Mouse (Mus musculus) MEL (cell line): ENCODE measurements around the gene Auts2.

Experiments
- CTCF ChIP-seq, 3 experiments: IDR thresholded peaks in 2 of 3; conservative IDR thresholded peaks in 1 of 3; 2 replicates each; pipeline ENCODE4 v1.5.1; 2011 to 2012; ENCODE audit warnings: low read length in 3 of 3, low read depth in 2 of 3, mild to moderate bottlenecking in 2 of 3, improper control_type of control experiment in 1 of 3, inconsistent platforms in 1 of 3, mixed read lengths in 1 of 3, moderate library complexity in 1 of 3; ENCODE audit not compliant: control insufficient read depth in 1 of 3, insufficient read depth in 1 of 3, poor library complexity in 1 of 3, severe bottlenecking in 1 of 3
- EP300 ChIP-seq, 2 experiments: IDR thresholded peaks; 2 replicates each; pipeline ENCODE4 v1.6.1; 2011; ENCODE audit warnings: improper control_type of control experiment in 2 of 2, low read length in 2 of 2, low read depth in 1 of 2, mild to moderate bottlenecking in 1 of 2
- ETS1 ChIP-seq: IDR thresholded peaks from 2 replicates; pipeline ENCODE4 v1.6.1; 2012; ENCODE audit warnings: low read depth, mild to moderate bottlenecking, inconsistent platforms, low read length, improper control_type of control experiment, moderate library complexity
- MAFK ChIP-seq: IDR thresholded peaks from 2 replicates; pipeline ENCODE4 v1.6.1; 2011; ENCODE audit warnings: low read depth, mild to moderate bottlenecking, low read length, improper control_type of control experiment, borderline replicate concordance
- POLR2A ChIP-seq, 2 experiments: IDR thresholded peaks; 2 replicates each; pipeline ENCODE4 v1.6.1; 2011 to 2012; ENCODE audit warnings: low read length in 2 of 2, mild to moderate bottlenecking in 2 of 2, control low read depth in 1 of 2, improper control_type of control experiment in 1 of 2, low read depth in 1 of 2, moderate library complexity in 1 of 2; ENCODE audit not compliant: control insufficient read depth in 1 of 2, insufficient read depth in 1 of 2, poor library complexity in 1 of 2
- POLR2AphosphoS2 ChIP-seq: IDR thresholded peaks from 2 replicates; pipeline ENCODE4 v1.6.1; 2011; ENCODE audit warnings: low read length, improper control_type of control experiment
- ZNF384 ChIP-seq: IDR thresholded peaks from 2 replicates; pipeline ENCODE4 v1.6.1; 2012; ENCODE audit warnings: low read depth, mild to moderate bottlenecking, inconsistent platforms, low read length, improper control_type of control experiment

DNA sequence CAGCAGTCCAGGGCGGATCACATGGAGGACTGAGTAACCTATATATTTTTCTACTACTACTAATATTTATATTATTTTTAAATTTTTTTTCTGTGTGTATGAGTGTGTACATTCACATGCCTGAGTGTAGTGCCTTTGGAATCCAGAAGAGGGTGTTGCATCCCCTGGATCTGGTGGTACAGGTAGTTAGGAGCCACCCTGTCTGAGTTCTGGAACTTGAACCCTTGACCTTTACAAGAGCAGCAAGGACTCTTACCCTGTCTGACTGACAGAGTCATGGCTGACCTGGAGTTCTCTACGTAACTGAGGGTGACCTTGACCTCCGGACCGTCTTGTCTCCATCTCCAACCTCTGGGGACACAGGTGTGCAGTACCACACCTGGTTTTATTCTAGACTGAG, 1074.5 kb downstream of the Auts2 start:
- TF ChIP-seq POLR2A (IDR thresholded peaks at IDR 0.05; ENCODE audit: control insufficient read depth in 1 of 2, insufficient read depth in 1 of 2, low read depth in 1 of 2, low read length in 2 of 2, poor library complexity in 1 of 2) (no peak), ETS1 (no peak), EP300 (IDR thresholded peaks at IDR 0.05; ENCODE audit: low read depth in 1 of 2, low read length in 2 of 2) (no peak), POLR2AphosphoS2 (no peak), MAFK (no peak), ZNF384 (no peak), CTCF (IDR thresholded peaks at IDR 0.05 in 2 of 3, conservative IDR thresholded peaks at IDR 0.05 in 1 of 3; ENCODE audit: control insufficient read depth in 1 of 3, insufficient read depth in 1 of 3, low read depth in 2 of 3, low read length in 3 of 3, poor library complexity in 1 of 3, severe bottlenecking in 1 of 3) (no peak)
